Mouse (Mus musculus) ES-E14 (cell line): ENCODE data around the gene Kdm6b. TPM values are rescaled to one million over a fixed set of nuclear protein-coding genes. Genes with fewer than 3 reads are reported as not detected.

ENCODE experiments used
- DNase-seq: peaks from one replicate; pipeline ENCODE4 v3.0.0-alpha.2; 2013; ENCODE audit warnings: low read depth, low spot score
- H3K27ac ChIP-seq: 2 replicates; pipeline ENCODE4 v1.5.1; 2012; ENCODE audit warnings: low read depth, mild to moderate bottlenecking, low read length, moderate library complexity, mixed read lengths; ENCODE audit not compliant: poor library complexity, insufficient read depth, severe bottlenecking
- H3K36me3 ChIP-seq: 2 replicates; pipeline ENCODE4 v1.6.1; 2012; ENCODE audit warnings: mild to moderate bottlenecking, low read length, moderate library complexity, mixed read lengths; ENCODE audit not compliant: control insufficient read depth, poor library complexity, insufficient read depth, severe bottlenecking
- H3K4me1 ChIP-seq, 2 experiments: fragments of 150-350 bp in 1 of 2; sonication (generic) in 1 of 2; 2 replicates each; pipeline ENCODE4 v1.6.1; 2012; ENCODE audit warnings: low read length in 2 of 2, mild to moderate bottlenecking in 1 of 2, mixed read lengths in 1 of 2; ENCODE audit not compliant: control insufficient read depth in 2 of 2, insufficient read depth in 2 of 2, poor library complexity in 1 of 2
- H3K4me3 ChIP-seq, 2 experiments: fragments of 150-350 bp in 1 of 2; sonication (generic) in 1 of 2; 2 replicates each; pipeline ENCODE4 v1.5.1; 2012; ENCODE audit warnings: low read length in 2 of 2, low read depth in 1 of 2, mild to moderate bottlenecking in 1 of 2, mixed read lengths in 1 of 2; ENCODE audit not compliant: insufficient read depth in 1 of 2, poor library complexity in 1 of 2, severe bottlenecking in 1 of 2
- H3K9ac ChIP-seq: 2 replicates; pipeline ENCODE4 v1.6.1; 2012; ENCODE audit warnings: low read depth, mild to moderate bottlenecking, low read length, mixed read lengths; ENCODE audit not compliant: poor library complexity, insufficient read depth, severe bottlenecking
- H3K9me3 ChIP-seq: fragments of 150-350 bp; sonication (generic); 2 replicates; pipeline ENCODE4 v1.6.1; 2012; ENCODE audit warnings: low read depth, mild to moderate bottlenecking, low read length; ENCODE audit not compliant: control insufficient read depth, insufficient read depth
- CHD2 ChIP-seq: IDR thresholded peaks from 2 replicates; pipeline ENCODE4 v1.6.1; 2014; ENCODE audit warnings: mild to moderate bottlenecking, low read depth, low read length, inconsistent platforms
- HCFC1 ChIP-seq: IDR thresholded peaks from 2 replicates; pipeline ENCODE4 v1.6.1; 2012; ENCODE audit warnings: low read length, inconsistent platforms, borderline replicate concordance; ENCODE audit not compliant: insufficient read depth
- MAFK ChIP-seq: IDR thresholded peaks from 2 replicates; pipeline ENCODE4 v1.6.1; 2014; ENCODE audit warnings: mild to moderate bottlenecking, low read depth, low read length, inconsistent platforms; ENCODE audit not compliant: insufficient read depth
- ZC3H11A ChIP-seq: IDR thresholded peaks from 2 replicates; pipeline ENCODE4 v1.6.1; 2012; ENCODE audit warnings: low read depth, mild to moderate bottlenecking, inconsistent platforms, low read length, borderline replicate concordance
- ZNF384 ChIP-seq: IDR thresholded peaks from 2 replicates; pipeline ENCODE4 v1.6.1; 2012; ENCODE audit warnings: low read depth, low read length, inconsistent platforms
- in situ Hi-C, 2 experiments: fragments of 600-800 bp; cut with MboI; formaldehyde crosslinking; loops; one replicate each; pipeline ENCODE4 v1.15.1; 2025; ENCODE audit warnings: low sequenced_read_pairs in 2 of 2, inconsistent platforms in 1 of 2; ENCODE audit not compliant: unreplicated experiment in 2 of 2
- total RNA-seq: library from RNA; depleted of rRNA; stranded (reverse); fragments of 300-350 nt; gene quantifications from 2 replicates; pipeline ENCODE4 v1.2.3, GENCODE M21; 2012; rRNA removed

Kdm6b gene
- 7.9 and 9.4 TPM in 2 replicates for total RNA-seq

GRCm38 (mm10) chr11:69413221-69414181 is at the start of gene Kdm6b:
Gene Kdm6b, minus strand, starts transcription at chr11:69413675.
- H3K4me1 ChIP-seq = peaks cover 4 to 24% of the 10 kb centered on the region in 2 experiments
- no peaks in the 10 kb centered on the region for H3K9me3 ChIP-seq
- TF ChIP-seq ZC3H11A = no peak
- no peak for TF ChIP-seq ZNF384
- TF ChIP-seq CHD2 = no peak
- TF ChIP-seq HCFC1 = no peak
- TF ChIP-seq MAFK = no peak
- DNase-seq = no peak
- no peak within 1 kb of the TSS for H3K9ac ChIP-seq
- no peaks in the 10 kb centered on the region for H3K36me3 ChIP-seq
- H3K27ac ChIP-seq = no peak within 1 kb of the TSS; the same call in 1 of the 2 replicates
- H3K4me3 ChIP-seq = 0 out of 4 replicates have a peak within 1 kb of the TSS, but pooled peaks of 1 of the 2 experiments have one; percentile 1
- in situ Hi-C loops = no loop called here

GRCm38 (mm10) chr11:69461568-69461967 is 48.1 kb upstream of the Kdm6b start:
- DNase-seq = no peak
- H3K27ac ChIP-seq = no peak overlapping the region
- in situ Hi-C loops = no loop called here
- peaks cover 0 to 10% of the 10 kb centered on the region in 2 experiments; a peak in 2 of 4 replicates for H3K4me1 ChIP-seq
- no peak overlapping the region for H3K4me3 ChIP-seq
- H3K9ac ChIP-seq = no peak overlapping the region
- TF ChIP-seq ZC3H11A = no peak
- TF ChIP-seq ZNF384 = no peak
- no peak for TF ChIP-seq CHD2
- no peak for TF ChIP-seq HCFC1
- TF ChIP-seq MAFK = no peak
- H3K9me3 ChIP-seq = peaks cover 2% of the 10 kb centered on the region; the same call in 1 of the 2 replicates
- no peaks in the 10 kb centered on the region; the same call in 1 of the 2 replicates for H3K36me3 ChIP-seq

DNA sequence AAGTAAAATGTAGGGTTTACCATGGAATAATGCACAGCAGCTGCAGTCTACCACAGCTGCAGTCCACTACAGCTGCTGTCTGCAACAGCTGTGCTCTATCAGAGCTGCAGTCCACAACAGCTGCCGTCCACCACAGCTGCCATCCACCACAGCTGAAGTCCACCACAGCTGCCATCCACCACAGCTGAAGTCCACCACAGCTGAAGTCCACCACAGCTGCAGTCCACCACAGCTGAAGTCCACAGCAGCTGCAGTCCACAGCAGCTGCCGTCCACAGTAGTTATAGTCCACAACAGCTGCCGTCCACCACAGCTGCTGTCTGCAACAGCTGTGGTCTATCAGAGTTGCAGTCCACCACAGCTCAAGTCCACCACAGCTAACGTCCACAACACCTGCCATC is 46.4 kb upstream of the Kdm6b start:
- no peak overlapping the region for H3K27ac ChIP-seq
- TF ChIP-seq MAFK = no peak
- TF ChIP-seq ZNF384 = no peak
- TF ChIP-seq ZC3H11A = no peak
- TF ChIP-seq CHD2 = no peak
- no peak for TF ChIP-seq HCFC1
- H3K9ac ChIP-seq = no peak overlapping the region
- no peak overlapping the region for H3K4me3 ChIP-seq
- peaks cover 0 to 5% of the 10 kb centered on the region in 2 experiments; a peak in 1 of 4 replicates for H3K4me1 ChIP-seq
- no peak for DNase-seq
- peaks cover 2% of the 10 kb centered on the region; the same call in 1 of the 2 replicates for H3K9me3 ChIP-seq
- in situ Hi-C loops = no loop called here
- H3K36me3 ChIP-seq = no peaks in the 10 kb centered on the region; the same call in 1 of the 2 replicates

DNA sequence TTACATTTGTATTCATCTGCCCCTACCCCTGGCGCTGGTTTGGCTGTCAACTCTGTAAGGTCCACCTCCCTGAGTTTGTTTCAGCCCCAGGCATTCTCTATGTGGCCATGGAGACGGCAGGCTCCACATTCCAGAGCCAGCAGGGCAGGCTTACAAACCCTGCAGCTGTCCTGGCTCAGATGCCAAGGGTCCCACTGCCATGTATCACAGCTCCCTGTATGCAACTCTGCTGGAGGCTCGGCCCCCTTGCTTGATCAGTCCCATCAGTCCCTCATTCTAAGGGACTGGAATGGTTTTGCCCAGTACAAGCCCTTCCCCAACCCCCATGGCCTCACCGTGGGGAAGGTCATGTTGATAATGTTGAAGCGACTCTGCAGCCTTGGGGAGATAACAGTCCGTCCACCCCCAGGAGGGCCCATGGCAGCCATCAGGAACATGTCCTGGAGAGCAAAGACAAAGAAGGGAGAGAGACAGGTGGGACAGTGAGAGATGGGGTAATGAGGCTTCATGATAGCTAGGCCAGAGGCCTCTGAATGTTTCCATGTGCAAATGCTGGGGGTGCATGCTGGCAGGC is 43.6 kb upstream of the Kdm6b start:
- H3K4me1 ChIP-seq = peaks cover 4 to 9% of the 10 kb centered on the region in 2 experiments; a peak in 3 of 4 replicates
- H3K9ac ChIP-seq = no peak overlapping the region
- H3K4me3 ChIP-seq = no peak overlapping the region
- H3K36me3 ChIP-seq = no peaks in the 10 kb centered on the region; the same call in 1 of the 2 replicates
- in situ Hi-C loops = no loop called here
- TF ChIP-seq ZNF384 = no peak
- TF ChIP-seq CHD2 = no peak
- TF ChIP-seq HCFC1 = no peak
- TF ChIP-seq ZC3H11A = no peak
- no peak for TF ChIP-seq MAFK
- H3K9me3 ChIP-seq = no peaks in the 10 kb centered on the region
- DNase-seq = no peak
- no peak overlapping the region for H3K27ac ChIP-seq
